Mouse (Mus musculus) G1E (cell line): ENCODE measurements at regions not wholly inside any gene's neighbourhood (a gene's known extent, or its start where the extent isn't known, plus 50 kb on each side); places are given as distances from the start of the nearest gene placed in this dataset.

Experiments
- CTCF ChIP-seq: IDR thresholded peaks from 2 replicates; pipeline ENCODE4 v1.5.1; 2012; ENCODE audit warnings: low read depth, low read length, inconsistent platforms, mixed read lengths
- GATA1 ChIP-seq: IDR thresholded peaks from 2 replicates; pipeline ENCODE4 v1.6.1; 2012; ENCODE audit warnings: borderline replicate concordance, low read length, inconsistent platforms, mixed read lengths
- GATA2 ChIP-seq: IDR thresholded peaks from 2 replicates; pipeline ENCODE4 v1.6.1; 2012; ENCODE audit warnings: low read depth, low read length, inconsistent platforms, borderline replicate concordance
- POLR2AphosphoS5 ChIP-seq: IDR thresholded peaks from 2 replicates; pipeline ENCODE4 v1.6.1; 2012; ENCODE audit warnings: low read depth, low read length, inconsistent platforms; ENCODE audit not compliant: insufficient replicate concordance
- TAL1 ChIP-seq: conservative IDR thresholded peaks from 2 replicates; pipeline ENCODE4 v1.6.1; 2012; ENCODE audit warnings: low read depth, low read length, inconsistent platforms, mixed read lengths

DNA sequence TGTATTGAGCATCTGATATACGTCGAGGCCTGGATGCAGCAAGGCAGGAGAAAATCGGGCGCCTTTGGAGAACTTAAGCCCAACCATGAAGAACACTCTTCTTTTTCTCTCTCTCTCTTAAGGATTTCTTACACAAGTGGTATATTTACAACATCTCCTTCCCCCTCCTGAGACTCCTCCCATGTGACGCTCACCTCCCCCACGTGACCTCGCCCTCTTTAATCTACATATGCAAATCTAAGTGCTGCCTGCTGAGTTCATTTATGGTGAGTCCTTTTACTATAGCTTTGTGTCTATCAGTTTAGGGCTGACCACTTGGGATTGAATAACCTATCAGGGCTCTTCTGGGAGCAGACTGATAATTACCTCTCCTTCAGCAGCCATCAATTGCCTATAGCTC lies 337.4 kb downstream of the Cd83 start:
- TF ChIP-seq GATA1 (no peak), CTCF (no peak), TAL1 (no peak), POLR2AphosphoS5 (no peak), GATA2 (no peak)
